Mouse (Mus musculus) gastrocnemius, adult 2 months (tissue): Measurements from ENCODE around the gene Srrm2. TPM values are rescaled to one million over a fixed set of nuclear protein-coding genes. Genes with fewer than 3 reads are reported as not detected.

Experiments used
- DNase-seq: peaks from one replicate; pipeline ENCODE4 v3.0.0; 2022
- H3K27ac ChIP-seq: fragments of 200-600 bp; 2 replicates; pipeline ENCODE4 v1.8.1; 2022; ENCODE audit warnings: mild to moderate bottlenecking
- H3K4me3 ChIP-seq: fragments of 200-600 bp; 2 replicates; pipeline ENCODE4 v1.8.1; 2022; ENCODE audit warnings: mild to moderate bottlenecking, moderate library complexity
- CTCF ChIP-seq: fragments of 200-600 bp; IDR thresholded peaks from 2 replicates; pipeline ENCODE4 v1.8.1; 2022; ENCODE audit warnings: antibody characterized with exemption, mild to moderate bottlenecking, moderate library complexity
- intact Hi-C: fragments of 180-260 bp; cut with DNase I; formaldehyde crosslinking; loops from one replicate; pipeline ENCODE4 v1.15.1; 2025
- long read RNA-seq, 2 experiments: library from polyadenylated mRNA; stranded (forward); transcript quantifications; one replicate each; pipeline ENCODE4 v2.0.0; 2021
- total RNA-seq, 2 experiments: library from RNA; stranded (reverse); gene quantifications; 2 replicates each; pipeline ENCODE4 v1.2.3; 2021

Srrm2 gene
- 100 to 1,000 TPM; 178 to 227 TPM for total RNA-seq
- long read RNA-seq, experiment 1, partial matches to known transcripts: 2 of 9 reads
- long read RNA-seq, experiment 1, other reads (novel, unspliced or antisense): 7 of 9 reads
- long read RNA-seq, experiment 2, partial matches to known transcripts: 1 of 6 reads
- long read RNA-seq, experiment 2, other reads (novel, unspliced or antisense): 5 of 6 reads

GRCm38 (mm10) chr17:23790269-23791078 is at the start of gene Srrm2:
Srrm2 (plus strand) TSS chr17:23790532.
- no peak for TF ChIP-seq CTCF
- intact Hi-C loops: loop anchor here (5.0 kb wide), 1 partner anchor 42 kb away; no protein-coding TSS in a partner anchor
- Histone ChIP-seq H3K4me3 (peak within 1 kb of the TSS; percentile 73), H3K27ac (peak within 1 kb of the TSS; percentile 85)
- DNase-seq: peak; percentile 71

GRCm38 (mm10) chr17:23740598-23741021 is 49.7 kb upstream of the Srrm2 start, which contains the start of gene Paqr4:
Paqr4 (minus strand) TSS chr17:23740867.
- no peak for DNase-seq
- intact Hi-C loops: no loop called here
- H3K27ac ChIP-seq: peak within 1 kb of the TSS; percentile 91
- no peak for TF ChIP-seq CTCF
- H3K4me3 ChIP-seq: peak within 1 kb of the TSS; percentile 86

- TF ChIP-seq CTCF: no peak
- no peak for DNase-seq
- Histone ChIP-seq H3K27ac (no peak overlapping the region), H3K4me3 (peak overlapping the region; percentile 55)
- intact Hi-C loops: no loop called here
Observed at GRCm38 (mm10) chr17:23741359-23742209, 48.7 kb upstream of the Srrm2 start.

- no peak for TF ChIP-seq CTCF
- no peak for DNase-seq
- Histone ChIP-seq H3K27ac (no peak overlapping the region), H3K4me3 (peak overlapping the region; percentile 55)
- intact Hi-C loops: no loop called here
Observed at GRCm38 (mm10) chr17:23742210-23742793, 48.0 kb upstream of the Srrm2 start.

GRCm38 (mm10) chr17:23742941-23743340 is 47.4 kb upstream of the Srrm2 start:
- DNase-seq: no peak
- intact Hi-C loops: no loop called here
- no peak overlapping the region for H3K27ac ChIP-seq
- TF ChIP-seq CTCF: no peak
- H3K4me3 ChIP-seq: no peak overlapping the region; the same call in 1 of the 2 replicates

- TF ChIP-seq CTCF: no peak
- intact Hi-C loops: no loop called here
- Histone ChIP-seq H3K4me3 (no peak overlapping the region), H3K27ac (no peak overlapping the region)
- DNase-seq: no peak
Observed at GRCm38 (mm10) chr17:23744076-23744475, 46.3 kb upstream of the Srrm2 start.

- no peak for DNase-seq
- Histone ChIP-seq H3K27ac (no peak overlapping the region), H3K4me3 (no peak overlapping the region)
- intact Hi-C loops: loop anchor here (5.0 kb wide), 1 partner anchor 218 kb away; no protein-coding TSS in a partner anchor
- TF ChIP-seq CTCF: no peak
Observed at GRCm38 (mm10) chr17:23744651-23745050, 45.7 kb upstream of the Srrm2 start.

- no peak for TF ChIP-seq CTCF
- peak within 1 kb of the TSS; percentile 46 for H3K4me3 ChIP-seq
- DNase-seq: peak; percentile 20
- H3K27ac ChIP-seq: no peak within 1 kb of the TSS
- intact Hi-C loops: loop anchor here (5.0 kb wide), 1 partner anchor 217 kb away; no protein-coding TSS in a partner anchor
Observed at GRCm38 (mm10) chr17:23745301-23746251, 44.8 kb upstream of the Srrm2 start, which contains the start of gene Kremen2. Kremen2 (minus strand) TSS chr17:23745833.

GRCm38 (mm10) chr17:23746311-23746710 is 44.0 kb upstream of the Srrm2 start:
- peak; percentile 18; the same call in 1 of the 2 replicates for TF ChIP-seq CTCF
- no peak overlapping the region for H3K27ac ChIP-seq
- no peak for DNase-seq
- H3K4me3 ChIP-seq: no peak overlapping the region
- intact Hi-C loops: loop anchor here (5.0 kb wide), 1 partner anchor 216 kb away; no protein-coding TSS in a partner anchor

GRCm38 (mm10) chr17:23746767-23747166 is 43.6 kb upstream of the Srrm2 start:
- DNase-seq: peak; percentile 11
- Histone ChIP-seq H3K27ac (no peak overlapping the region), H3K4me3 (no peak overlapping the region)
- intact Hi-C loops: loop anchor here (5.0 kb wide), 1 partner anchor 216 kb away; no protein-coding TSS in a partner anchor
- no peak for TF ChIP-seq CTCF

- H3K4me3 ChIP-seq: no peak overlapping the region
- TF ChIP-seq CTCF: no peak
- intact Hi-C loops: loop anchor here (5.0 kb wide), 1 partner anchor 215 kb away; no protein-coding TSS in a partner anchor
- H3K27ac ChIP-seq: no peak overlapping the region
- peak; percentile 4 for DNase-seq
Observed at GRCm38 (mm10) chr17:23747471-23747870, 42.9 kb upstream of the Srrm2 start.
